Mouse (Mus musculus) lung, embryonic 14.5 days (tissue): ENCODE measurements around the gene Rpusd4. TPM values are rescaled to one million over a fixed set of nuclear protein-coding genes. Genes with fewer than 3 reads are reported as not detected.

Source experiments
- ATAC-seq: fragments of 200-750 bp; cut with Nextera tagmentation; 2 replicates; pipeline ENCODE4 v1.8.0; 2017; ENCODE audit warnings: mild to moderate bottlenecking, moderate TSS enrichment, moderate library complexity; ENCODE audit not compliant: insufficient read depth
- DNase-seq: peaks from one replicate; pipeline ENCODE4 v3.0.0-alpha.2; 2015
- H3K27ac ChIP-seq: fragments of 300-500 bp; sonication (generic); 2 replicates; pipeline ENCODE4 v1.5.1; 2014; ENCODE audit warnings: low read depth, mild to moderate bottlenecking, moderate library complexity
- H3K27me3 ChIP-seq: fragments of 300-500 bp; sonication (generic); 2 replicates; pipeline ENCODE4 v1.6.1; 2014; ENCODE audit warnings: low read length, control low read depth; ENCODE audit not compliant: insufficient read depth
- H3K36me3 ChIP-seq: fragments of 300-500 bp; sonication (generic); 2 replicates; pipeline ENCODE4 v1.6.1; 2014; ENCODE audit warnings: control low read depth; ENCODE audit not compliant: insufficient read depth
- H3K4me1 ChIP-seq: fragments of 300-500 bp; sonication (generic); 2 replicates; pipeline ENCODE4 v1.6.1; 2014; ENCODE audit warnings: antibody characterized with exemption, control low read depth; ENCODE audit not compliant: insufficient read depth
- H3K4me2 ChIP-seq: fragments of 300-500 bp; sonication (generic); 2 replicates; pipeline ENCODE4 v1.6.1; 2014; ENCODE audit warnings: mild to moderate bottlenecking
- H3K4me3 ChIP-seq: fragments of 300-500 bp; sonication (generic); 2 replicates; pipeline ENCODE4 v1.5.1; 2014; ENCODE audit warnings: low read depth, low read length
- H3K9ac ChIP-seq: fragments of 300-500 bp; sonication (generic); 2 replicates; pipeline ENCODE4 v1.6.1; 2014
- H3K9me3 ChIP-seq: fragments of 300-500 bp; sonication (generic); 2 replicates; pipeline ENCODE4 v1.6.1; 2016; ENCODE audit warnings: low read depth, low read length, control low read depth
- CTCF ChIP-seq: IDR thresholded peaks from 2 replicates; pipeline ENCODE4 v1.5.1; 2016; ENCODE audit warnings: antibody characterized with exemption, low read depth
- WGBS: fragments of 180-500 bp; shearing (Covaris S2); extraction: QIAGEN DNeasy Blood & Tissue Kit; methylation state at CpG from one replicate; pipeline ENCODE4 v1.1.7; 2014; 5-methylcytosine and 5-hydroxymethylcytosine counted together
- polyA plus RNA-seq: library from polyadenylated mRNA; unstranded; fragments of >200 nt; fragmentation: Nextera tagmentation; extraction: Ambion mirVana; gene quantifications from 2 replicates; pipeline ENCODE4 v1.2.1, GENCODE M21; 2014

The Rpusd4 gene
- polyA plus RNA-seq, 1 experiment from 2014 or later: 30.9 TPM

DNA sequence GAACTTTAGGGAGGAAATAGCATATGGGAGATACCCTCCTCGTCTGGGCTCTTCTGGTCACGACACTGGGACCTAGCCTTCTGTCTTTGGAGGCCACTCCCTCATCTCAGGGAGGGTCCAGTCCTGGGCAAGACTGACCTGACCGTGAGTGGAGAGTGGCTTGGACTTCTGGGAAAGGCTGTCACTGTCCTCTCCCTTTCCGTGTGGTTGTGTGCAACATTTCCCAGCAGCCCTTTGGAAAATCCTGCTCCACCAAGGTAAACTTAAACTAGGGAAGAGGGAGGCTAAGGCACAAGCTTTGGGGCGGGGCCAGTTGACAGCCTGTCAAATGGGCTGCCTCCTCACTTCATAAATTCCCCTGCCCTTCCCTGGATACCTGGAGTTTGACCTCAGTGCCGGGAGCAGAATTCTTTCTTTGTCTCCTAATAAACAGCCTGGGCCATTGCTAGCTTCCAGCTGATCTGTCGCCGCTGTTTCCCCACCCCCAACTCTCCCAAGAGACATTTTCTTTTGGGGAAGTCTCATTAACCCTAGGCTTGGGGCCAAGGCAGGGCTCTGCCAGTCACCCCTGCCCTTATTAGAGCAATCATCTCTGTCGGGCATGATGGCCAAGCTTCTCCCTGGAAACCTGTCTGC is 51.0 kb downstream of the Rpusd4 start:
- Histone ChIP-seq H3K4me1 (peaks cover 13% of the 10 kb centered on the region), H3K36me3 (no peaks in the 10 kb centered on the region), H3K27me3 (no peaks in the 10 kb centered on the region; the same call in 1 of the 2 replicates), H3K4me2 (no peak overlapping the region), H3K4me3 (no peak overlapping the region), H3K9ac (no peak overlapping the region), H3K9me3 (no peaks in the 10 kb centered on the region), H3K27ac (no peak overlapping the region)
- no peak for TF ChIP-seq CTCF
- 22% methylated on average over 9 of the region's 9 CpGs for WGBS
- DNase-seq: no peak
- ATAC-seq: no peak

DNA sequence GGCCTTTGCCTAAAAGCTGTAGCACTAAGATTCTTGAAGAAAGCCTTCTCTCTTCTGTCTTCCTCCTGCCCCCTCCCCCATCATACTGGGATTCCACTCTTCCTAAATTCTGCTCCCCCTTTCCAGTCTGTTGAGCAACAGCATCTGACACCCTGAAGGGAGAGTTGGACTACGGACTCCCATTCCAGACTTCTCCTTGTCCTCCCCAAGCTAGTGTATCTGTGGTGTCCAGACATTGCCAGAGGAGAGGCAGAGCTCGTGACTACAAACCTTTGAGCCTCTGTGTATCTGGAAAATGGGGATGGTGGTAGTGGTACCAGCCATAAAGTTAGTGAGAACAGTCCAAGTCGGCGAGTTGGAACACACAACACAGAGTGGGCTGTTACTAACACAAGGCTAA is 52.6 kb downstream of the Rpusd4 start:
- Histone ChIP-seq H3K9ac (no peak overlapping the region), H3K36me3 (no peaks in the 10 kb centered on the region), H3K4me1 (peaks cover 21% of the 10 kb centered on the region), H3K27me3 (no peaks in the 10 kb centered on the region; the same call in 1 of the 2 replicates), H3K4me3 (no peak overlapping the region), H3K9me3 (no peaks in the 10 kb centered on the region), H3K4me2 (no peak overlapping the region), H3K27ac (no peak overlapping the region)
- ATAC-seq (no peak), DNase-seq (no peak)
- whole genome bisulfite sequencing: 80% methylated on average over 4 of the region's 4 CpGs
- no peak for TF ChIP-seq CTCF

DNA sequence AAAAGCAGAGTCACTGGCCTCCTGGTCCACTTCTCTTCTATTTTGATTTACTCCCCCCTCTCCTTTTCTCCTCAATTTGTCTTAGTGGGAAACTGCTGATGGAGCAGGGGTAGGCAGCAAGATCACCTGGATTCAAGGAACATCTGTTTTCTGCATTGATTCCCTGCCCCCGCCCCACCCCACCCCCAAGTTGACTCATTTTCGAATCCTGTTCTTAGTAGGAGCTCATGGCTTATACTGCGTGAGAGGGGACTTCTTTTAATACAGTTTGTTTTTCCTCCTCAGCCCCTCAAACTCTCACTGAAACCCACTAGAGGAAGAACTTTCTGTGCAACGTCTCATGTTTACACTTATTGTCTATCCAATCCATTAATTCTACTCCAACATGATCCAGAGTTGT is 56.3 kb downstream of the Rpusd4 start:
- 0 out of 2 replicates have a peak, but pooled peaks cover 6% of the 10 kb centered on the region for H3K27me3 ChIP-seq
- ATAC-seq: no peak
- no peaks in the 10 kb centered on the region for H3K36me3 ChIP-seq
- no peak overlapping the region for H3K4me3 ChIP-seq
- TF ChIP-seq CTCF: no peak
- no peak overlapping the region for H3K27ac ChIP-seq
- no peaks in the 10 kb centered on the region for H3K9me3 ChIP-seq
- peaks cover 22% of the 10 kb centered on the region; the same call in 1 of the 2 replicates for H3K4me1 ChIP-seq
- H3K4me2 ChIP-seq: no peak overlapping the region
- WGBS: 46% methylated on average over 4 of the region's 4 CpGs
- no peak for DNase-seq
- H3K9ac ChIP-seq: no peak overlapping the region

DNA sequence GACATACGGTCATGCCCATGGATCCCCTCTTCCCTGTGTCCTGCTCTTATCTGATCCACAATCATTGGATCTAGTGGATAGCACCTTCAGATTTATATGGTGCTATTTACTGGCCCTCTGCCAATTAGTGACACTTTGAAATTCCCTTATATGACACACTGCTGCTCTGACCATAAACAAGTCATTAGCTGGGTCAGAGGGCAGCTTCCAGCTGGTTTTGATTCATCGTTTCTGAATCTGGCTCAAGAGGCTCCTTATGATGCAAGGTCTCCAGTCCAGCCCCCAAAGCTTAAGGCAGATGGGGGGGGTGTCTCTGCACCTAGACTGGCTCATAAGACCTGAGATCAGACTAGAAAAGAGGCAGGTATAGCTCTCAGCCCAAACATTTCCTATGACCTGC is 56.9 kb downstream of the Rpusd4 start:
- ATAC-seq (peak; percentile 40), DNase-seq (peak; percentile 84)
- no peak overlapping the region for H3K27ac ChIP-seq
- no peaks in the 10 kb centered on the region for H3K36me3 ChIP-seq
- H3K4me2 ChIP-seq: no peak overlapping the region
- WGBS: 32% methylated on average over 2 of the region's 2 CpGs
- no peak overlapping the region for H3K9ac ChIP-seq
- TF ChIP-seq CTCF: no peak
- no peaks in the 10 kb centered on the region for H3K9me3 ChIP-seq
- H3K4me1 ChIP-seq: peaks cover 23% of the 10 kb centered on the region; the same call in 1 of the 2 replicates
- 0 out of 2 replicates have a peak, but pooled peaks cover 6% of the 10 kb centered on the region for H3K27me3 ChIP-seq
- H3K4me3 ChIP-seq: no peak overlapping the region

DNA sequence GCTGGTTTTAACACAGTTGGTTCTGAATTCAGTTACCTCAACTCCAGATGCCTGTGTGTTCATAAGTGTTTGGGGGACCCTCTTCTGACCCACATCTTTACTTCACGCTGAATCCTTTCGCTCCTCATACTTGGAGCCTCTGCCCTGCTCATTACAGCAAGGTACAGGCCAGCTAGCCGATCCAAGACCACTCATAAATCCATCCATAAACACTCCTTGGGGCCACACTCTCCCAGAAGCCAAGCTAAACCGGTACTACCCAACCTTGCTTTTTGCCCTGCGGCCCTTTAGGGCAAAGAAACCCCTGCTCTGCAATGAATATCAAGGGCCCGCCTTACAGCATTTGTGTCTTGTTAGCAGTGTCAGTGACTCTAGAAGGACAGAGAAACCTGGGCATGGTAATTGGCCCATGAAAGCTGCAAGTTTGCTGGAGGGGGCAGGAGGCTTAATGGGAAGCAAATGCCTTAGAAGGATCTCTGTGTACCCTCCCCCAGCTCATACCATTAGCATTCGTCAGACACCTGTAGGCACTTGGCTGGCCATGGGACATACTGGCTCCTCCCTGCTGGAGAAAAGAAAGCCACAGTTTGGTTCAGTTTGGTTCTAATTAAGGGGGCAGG is 59.1 kb downstream of the Rpusd4 start:
- Histone ChIP-seq H3K36me3 (no peaks in the 10 kb centered on the region), H3K27ac (peak overlapping the region; percentile 38), H3K4me2 (no peak overlapping the region), H3K4me3 (no peak overlapping the region), H3K27me3 (peaks cover 13% of the 10 kb centered on the region; the same call in 1 of the 2 replicates), H3K4me1 (peaks cover 41% of the 10 kb centered on the region), H3K9me3 (no peaks in the 10 kb centered on the region), H3K9ac (no peak overlapping the region)
- no peak for ATAC-seq
- peak; percentile 35 for DNase-seq
- 51% methylated on average over 7 of the region's 7 CpGs for WGBS
- no peak for TF ChIP-seq CTCF

Other genes with a start within 250 kb of the Rpusd4 start
- 30.5 and 33.4 TPM in 2 replicates for gene St3gal4, start 148.6 kb upstream of the Rpusd4 start, polyA plus RNA-seq
- 84.8 and 87.0 TPM in 2 replicates for gene Dcps, start 91.8 kb upstream of the Rpusd4 start, polyA plus RNA-seq
- 129 and 133 TPM in 2 replicates for gene Srpr, start 67.7 kb upstream of the Rpusd4 start, polyA plus RNA-seq
- gene Tirap, start 67.6 kb upstream of the Rpusd4 start, polyA plus RNA-seq: 11.6 and 12.0 TPM in 2 replicates
- 39.6 and 41.1 TPM in 2 replicates for gene Foxred1, start 56.8 kb upstream of the Rpusd4 start, polyA plus RNA-seq
- 37.9 and 40.4 TPM in 2 replicates for gene Fam118b, start 60 bp upstream of the Rpusd4 start, polyA plus RNA-seq
- 5.2 and 5.4 TPM in 2 replicates for gene Cdon, start 153.3 kb downstream of the Rpusd4 start, polyA plus RNA-seq